Comparison of ENCODE assay signal across 17 mouse cellular contexts in the genomic region with DNA sequence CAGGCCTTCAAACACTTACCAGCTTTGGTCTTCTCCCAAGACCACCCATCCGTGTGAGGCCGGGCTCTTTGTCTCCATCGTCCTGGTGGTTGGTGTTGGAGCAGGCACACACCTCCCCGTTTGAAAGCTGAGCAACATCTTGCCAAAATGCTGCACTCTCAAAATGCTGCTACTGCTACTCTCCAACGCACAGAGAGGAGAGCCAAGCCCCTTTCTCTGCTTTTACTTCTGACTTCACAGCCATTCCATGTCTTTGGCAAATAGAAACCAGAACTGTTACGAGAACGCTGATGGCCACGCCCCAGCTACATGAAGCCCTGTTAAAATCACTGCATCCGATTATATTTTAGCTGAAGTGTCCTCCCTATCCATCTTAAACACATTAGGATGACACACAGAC.
"Had no signal": no experiment of that assay in that cellular context is flagged by ENCODE, and none has a peak within 500 bp of the region (broad histone marks: within the 10 kb centered on the region; RNA-seq: fewer than 3 reads in every experiment).

No protein-coding gene starts in this region.

- H3K9ac ChIP-seq: lung, embryonic 14.5 days; midbrain, embryonic 12.5 days; neural tube, embryonic 13.5 days; neural tube, embryonic 15.5 days had no signal

- H3K36me3 ChIP-seq: midbrain, embryonic 10.5 days; midbrain, embryonic 12.5 days; neural tube, embryonic 13.5 days; neural tube, embryonic 15.5 days had no signal

- H3K9me3 ChIP-seq: midbrain, embryonic 12.5 days; neural tube, embryonic 13.5 days; neural tube, embryonic 15.5 days had no signal

- H3K27ac ChIP-seq: midbrain, embryonic 10.5 days; midbrain, embryonic 12.5 days; neural tube, embryonic 13.5 days; neural tube, embryonic 15.5 days had no signal

- DNase-seq: lung, adult 18-20 months; lung, embryonic 14.5 days; lung, postnatal 10 days; lung, postnatal 4 days; midbrain, embryonic 14.5 days; retina, postnatal 1 day; right cerebral cortex, adult 18-20 months; right cerebral cortex, postnatal 14 days; thymus, adult 18-20 months; thymus, postnatal 14 days; thymus, postnatal 36 days had no signal

- H3K4me2 ChIP-seq: lung, embryonic 14.5 days; midbrain, embryonic 12.5 days; neural tube, embryonic 13.5 days; neural tube, embryonic 15.5 days had no signal

- ATAC-seq: midbrain, embryonic 16.5 days had no signal

- H3K4me3 ChIP-seq: midbrain, embryonic 10.5 days; midbrain, embryonic 12.5 days; myocyte; neural tube, embryonic 13.5 days; neural tube, embryonic 15.5 days had no signal

- H3K4me1 ChIP-seq: midbrain, embryonic 10.5 days; midbrain, embryonic 12.5 days; neural tube, embryonic 13.5 days; neural tube, embryonic 15.5 days had no signal

- H3K27me3 ChIP-seq: midbrain, embryonic 12.5 days; neural tube, embryonic 13.5 days; neural tube, embryonic 15.5 days had no signal
